Mouse (Mus musculus) bone marrow, adult 2 months (tissue): ENCODE results near the gene Ifitm6.

ENCODE experiments used
- CTCF ChIP-seq: fragments of 200-500 bp; IDR thresholded peaks from 2 replicates; pipeline ENCODE4 v1.5.1; 2011; ENCODE audit warnings: low read length, control low read depth; ENCODE audit not compliant: control insufficient read depth, insufficient read depth
- POLR2A ChIP-seq: fragments of 200-500 bp; IDR thresholded peaks from 2 replicates; pipeline ENCODE4 v1.6.1; 2011; ENCODE audit warnings: low read depth, mild to moderate bottlenecking, control low read depth, low read length, borderline replicate concordance; ENCODE audit not compliant: control insufficient read depth

GRCm38 (mm10) chr7:141011238-141011770 is 6.4 kb downstream of the Ifitm6 start:
- TF ChIP-seq POLR2A, result no peak
- no peak for TF ChIP-seq CTCF
